Mouse (Mus musculus): ENCODE measurements around the gene Hnrnpa1.
"Not testable (repeated sequence)": the region's sequence is repeated elsewhere in the genome, so short reads cannot be mapped to it uniquely, and the experiment has no call there.

Hnrnpa1 gene

DNA sequence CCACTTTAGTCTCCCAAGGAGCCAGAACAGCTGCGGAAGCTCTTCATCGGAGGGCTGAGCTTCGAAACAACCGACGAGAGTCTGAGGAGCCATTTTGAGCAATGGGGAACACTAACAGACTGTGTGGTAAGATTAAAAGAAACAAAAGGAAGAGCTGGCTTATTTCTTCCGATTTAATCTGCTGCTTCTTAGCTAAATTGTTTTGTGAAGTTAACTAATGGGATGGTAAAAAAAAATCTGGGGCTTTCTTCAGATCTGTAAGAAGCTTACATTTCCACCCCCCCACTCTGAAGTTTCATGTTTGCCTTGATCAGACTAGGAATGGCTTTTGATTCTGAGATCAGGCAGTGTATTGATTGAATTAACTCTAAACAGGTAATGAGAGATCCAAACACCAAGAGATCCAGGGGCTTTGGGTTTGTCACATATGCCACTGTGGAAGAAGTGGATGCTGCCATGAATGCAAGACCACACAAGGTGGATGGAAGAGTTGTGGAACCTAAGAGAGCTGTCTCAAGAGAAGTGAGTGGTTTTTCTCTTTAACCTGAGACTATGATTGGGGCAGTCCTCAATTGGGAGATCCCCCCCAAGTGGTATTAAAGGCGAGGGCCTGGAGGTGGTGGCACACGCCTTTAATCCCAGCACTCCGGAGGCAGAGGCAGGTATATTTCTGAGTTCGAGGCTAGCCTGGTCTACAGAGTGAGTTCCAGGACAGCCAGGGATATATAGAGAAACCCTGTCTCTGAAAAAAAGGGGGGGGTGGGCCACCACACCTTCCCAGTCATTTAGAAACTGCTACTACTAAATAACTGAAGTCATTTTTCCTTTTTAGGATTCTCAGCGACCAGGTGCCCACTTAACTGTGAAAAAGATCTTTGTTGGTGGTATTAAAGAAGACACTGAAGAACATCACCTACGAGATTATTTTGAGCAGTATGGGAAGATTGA lies 1.1 kb downstream of the Hnrnpa1 start:
- DNase-seq: not testable (repeated sequence)

DNA sequence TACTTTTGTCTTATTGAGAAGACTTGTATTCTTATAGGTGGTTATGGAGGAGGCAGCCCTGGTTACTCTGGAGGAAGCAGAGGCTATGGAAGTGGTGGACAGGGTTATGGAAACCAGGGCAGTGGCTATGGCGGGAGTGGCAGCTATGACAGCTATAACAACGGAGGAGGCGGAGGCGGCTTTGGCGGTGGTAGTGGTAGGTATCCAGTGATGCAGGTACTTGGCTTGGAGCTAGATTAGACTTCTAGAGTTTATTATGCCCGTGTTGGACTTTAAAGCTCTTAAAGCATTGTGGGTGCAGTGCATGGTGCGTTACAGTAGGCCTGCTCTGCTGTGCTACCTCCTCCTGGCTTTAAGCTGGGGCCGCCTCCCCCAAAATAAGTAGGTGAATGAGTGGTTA lies 2.7 kb downstream of the Hnrnpa1 start:
- DNase-seq: no peak

GRCm38 (mm10) chr15:103245616-103246015 lies 5.4 kb downstream of the Hnrnpa1 start:
- DNase-seq: no peak

- DNase-seq: no peak
Observed at GRCm38 (mm10) chr15:103247078-103247781, 7.0 kb downstream of the Hnrnpa1 start.

DNA sequence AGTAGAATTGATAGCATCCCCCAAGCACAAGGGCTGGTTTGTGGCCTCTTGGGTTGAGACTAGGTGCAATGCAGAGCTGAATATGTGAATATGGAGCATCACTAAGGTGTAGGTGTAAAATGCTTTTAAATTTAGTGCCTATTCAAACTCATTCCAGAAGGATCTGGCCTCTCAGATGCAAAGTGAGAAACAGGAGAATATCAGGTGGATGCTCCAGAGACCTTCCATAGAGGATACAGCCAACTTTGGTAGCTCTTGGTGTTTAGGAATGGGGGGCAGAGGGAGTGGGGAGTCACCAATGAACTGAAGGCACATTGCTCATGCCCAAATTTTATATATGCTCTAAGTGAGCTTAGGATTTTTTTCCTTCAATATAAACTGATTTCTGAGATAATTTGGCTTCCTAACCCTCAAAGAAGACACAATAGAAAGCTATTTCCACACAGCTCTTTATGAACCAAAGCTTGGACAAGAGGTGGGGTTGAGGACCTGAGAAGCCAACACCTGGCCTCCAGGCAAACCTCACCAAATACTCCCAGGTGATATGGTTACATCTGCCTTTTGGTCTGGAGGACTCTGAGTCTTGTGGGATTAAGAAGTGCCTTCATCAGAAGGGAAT lies 7.7 kb downstream of the Hnrnpa1 start:
- no peak for DNase-seq

DNA sequence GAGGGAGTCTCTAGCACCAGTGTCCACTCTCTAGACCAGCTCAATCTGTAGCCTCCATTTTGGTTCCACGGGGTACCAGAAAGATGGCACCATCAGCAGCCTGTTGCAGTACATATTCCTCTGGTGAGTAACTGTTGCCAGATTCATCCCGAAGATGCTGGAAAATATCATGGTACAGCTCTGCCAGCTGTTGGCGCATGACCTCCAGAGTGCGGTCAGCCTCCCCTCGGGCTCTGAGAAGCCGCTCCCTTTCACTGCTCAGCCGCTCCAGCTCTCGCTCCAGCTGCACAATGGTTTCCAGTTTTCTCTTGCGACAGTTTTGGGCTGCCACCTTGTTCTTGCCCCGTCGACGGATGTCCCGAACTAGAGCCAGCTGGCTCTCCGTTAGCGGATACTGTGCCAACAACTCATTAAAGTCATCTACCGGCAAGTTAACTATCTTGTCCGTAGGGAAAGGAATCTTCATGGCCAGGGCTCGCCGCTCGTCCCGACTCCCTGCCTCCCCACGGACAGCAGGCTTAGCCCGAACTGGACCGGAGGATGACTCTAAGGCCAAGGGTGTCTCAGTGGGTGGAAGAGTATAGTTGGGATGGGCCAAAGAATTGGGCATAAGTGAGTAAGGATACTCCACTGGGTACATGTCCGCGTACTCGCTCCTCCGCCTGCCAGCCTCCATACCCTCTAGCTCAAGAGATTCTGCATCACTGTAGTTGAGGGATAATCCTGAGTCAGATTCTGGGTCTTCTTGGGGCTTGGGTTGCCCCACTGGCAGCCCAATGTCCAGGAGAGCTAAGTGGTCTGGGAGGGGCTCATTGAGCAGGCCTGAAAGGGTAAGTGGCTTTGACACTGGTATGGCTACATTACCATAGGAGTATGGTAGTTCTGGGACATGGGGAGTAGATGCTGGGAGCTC lies 8.4 kb downstream of the Hnrnpa1 start:
- no peak for DNase-seq

GRCm38 (mm10) chr15:103249511-103249910 lies 9.3 kb downstream of the Hnrnpa1 start:
- DNase-seq: not testable (repeated sequence)

- peak; percentile 82 for DNase-seq
Observed at GRCm38 (mm10) chr15:103250195-103250740, 10.0 kb downstream of the Hnrnpa1 start.

- DNase-seq: no peak
Observed at GRCm38 (mm10) chr15:103251595-103251994, 11.4 kb downstream of the Hnrnpa1 start.

GRCm38 (mm10) chr15:103252660-103253059 lies 12.4 kb downstream of the Hnrnpa1 start:
- no peak for DNase-seq

GRCm38 (mm10) chr15:103253352-103253751 lies 13.1 kb downstream of the Hnrnpa1 start:
- DNase-seq: no peak

GRCm38 (mm10) chr15:103255169-103255568 lies 14.9 kb downstream of the Hnrnpa1 start:
- DNase-seq: peak; percentile 43 to 56

DNA sequence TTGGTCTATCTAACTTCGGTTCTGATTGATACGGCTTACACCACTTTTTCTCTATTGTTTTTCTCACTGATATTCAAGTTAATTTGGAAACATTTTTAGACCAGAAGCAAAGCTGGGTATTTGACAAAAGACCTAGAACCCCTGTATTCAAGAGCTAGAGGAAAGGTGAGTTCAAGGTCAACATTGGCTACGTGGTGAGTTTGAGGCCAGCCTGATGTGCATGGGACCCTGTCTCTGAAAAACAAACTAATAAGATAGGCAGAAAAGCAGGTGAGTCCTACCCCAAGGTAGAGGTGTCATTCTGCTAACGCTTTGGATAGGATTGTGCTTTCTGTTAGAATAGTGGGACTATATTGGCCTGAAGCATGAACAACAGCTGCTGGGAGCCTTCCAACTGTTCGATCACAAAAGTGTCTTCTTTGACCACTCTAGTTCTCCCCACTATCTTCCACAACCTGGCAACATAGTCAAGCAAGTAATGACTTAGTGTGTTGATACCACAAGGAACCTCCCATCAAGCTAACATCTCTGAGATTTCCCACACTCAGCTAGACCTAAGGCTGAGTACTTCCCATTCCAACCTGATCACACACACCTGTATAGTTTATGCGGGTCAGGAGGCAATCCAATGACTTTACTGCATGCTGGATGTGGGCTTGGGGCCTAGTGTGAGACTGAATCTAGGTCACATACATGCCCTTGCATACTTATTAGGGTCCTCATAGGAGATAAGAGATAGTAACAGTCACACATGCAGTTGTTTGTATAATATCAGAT lies 16.2 kb downstream of the Hnrnpa1 start:
- DNase-seq: no peak

DNA sequence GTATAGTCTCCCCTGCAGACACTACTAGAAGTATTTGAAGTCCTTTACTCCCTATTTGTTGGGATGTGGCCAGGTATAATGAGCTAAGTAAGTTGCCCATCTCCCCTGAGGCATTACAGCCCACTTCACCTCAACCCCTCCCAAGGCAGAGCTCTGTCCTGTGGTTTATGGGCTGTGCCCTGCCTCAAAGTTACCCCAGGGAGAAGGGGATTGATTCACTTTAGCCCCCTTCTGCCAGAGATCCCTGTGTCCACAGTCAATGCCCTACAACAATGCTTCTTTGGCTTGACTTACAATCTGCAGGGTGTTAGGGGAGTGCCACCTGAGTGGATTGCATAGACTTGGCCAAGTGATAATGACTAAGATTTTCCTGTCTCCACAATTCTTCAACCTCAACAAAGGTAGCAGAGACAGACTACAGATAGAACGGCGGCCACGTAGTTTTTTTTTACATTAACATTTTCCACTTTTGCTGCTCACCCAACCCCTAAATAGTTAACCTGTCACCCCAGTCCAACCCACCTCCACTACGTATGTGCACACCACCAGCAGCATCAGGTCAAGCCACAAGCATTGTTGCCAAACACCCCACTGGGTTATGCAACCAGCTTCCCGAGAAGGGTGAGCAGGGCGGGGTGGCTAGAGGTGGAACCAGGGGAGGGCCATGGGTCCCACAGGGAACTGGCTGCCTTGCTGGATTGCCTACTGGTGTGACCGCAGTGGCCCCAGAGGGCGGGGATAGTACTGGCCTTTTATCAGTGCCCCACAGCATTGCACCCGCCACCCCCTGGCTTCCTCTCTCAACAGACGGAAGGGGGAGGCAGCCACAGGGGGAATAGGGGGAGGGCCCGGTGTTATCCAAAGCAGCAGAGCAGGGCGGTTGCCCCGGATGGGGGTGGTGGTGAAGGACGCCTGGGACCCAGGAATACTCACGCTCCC lies 17.8 kb downstream of the Hnrnpa1 start, which contains the start of gene Nfe2:
Gene Nfe2, minus strand, starts transcription at position 614 of the 939 bp plus-strand sequence.
- DNase-seq: peak; percentile 49 to 61

DNA sequence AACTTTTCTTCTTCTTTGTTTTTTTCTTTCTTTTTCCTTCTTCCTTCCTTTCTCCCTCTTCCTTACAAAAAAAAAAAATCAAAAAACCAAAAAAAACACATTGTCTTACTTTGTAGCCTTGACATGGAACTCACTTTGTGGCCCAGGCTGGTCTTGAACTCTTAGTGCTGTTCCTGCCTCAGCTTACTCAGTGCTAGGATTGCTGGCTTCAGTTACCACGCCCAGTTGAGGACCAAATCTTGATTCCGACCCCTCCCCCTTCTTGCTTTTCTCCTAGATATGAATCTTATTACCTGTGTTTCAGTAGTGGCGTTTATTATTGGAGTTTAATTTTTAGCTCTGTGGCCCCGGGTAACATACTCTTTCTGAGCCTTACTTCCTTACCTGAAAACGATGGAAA lies 18.9 kb downstream of the Hnrnpa1 start:
- no peak for DNase-seq

- DNase-seq: no peak
Observed at GRCm38 (mm10) chr15:103259989-103260388, 19.8 kb downstream of the Hnrnpa1 start.

DNA sequence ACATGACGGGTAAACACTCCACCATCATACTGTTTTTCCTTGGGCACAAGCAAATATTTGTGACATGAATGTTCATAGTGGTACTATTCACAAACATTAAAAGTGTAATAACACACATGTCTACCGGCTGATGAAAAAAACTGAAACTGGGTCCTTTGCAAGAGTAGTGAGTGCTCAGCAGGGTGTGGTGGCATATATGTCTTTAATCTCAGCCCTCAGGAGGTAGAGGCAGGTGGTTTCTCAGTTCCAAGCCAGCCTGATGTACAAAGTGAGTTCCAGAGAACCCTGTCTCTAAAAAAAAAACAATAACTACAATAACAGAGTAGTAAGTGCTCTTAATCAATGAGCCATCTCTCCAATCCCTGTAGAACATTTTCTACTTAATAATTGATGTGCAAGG lies 24.6 kb downstream of the Hnrnpa1 start:
- DNase-seq: no peak

- DNase-seq: no peak
Observed at GRCm38 (mm10) chr15:103268903-103269302, 28.7 kb downstream of the Hnrnpa1 start.

DNA sequence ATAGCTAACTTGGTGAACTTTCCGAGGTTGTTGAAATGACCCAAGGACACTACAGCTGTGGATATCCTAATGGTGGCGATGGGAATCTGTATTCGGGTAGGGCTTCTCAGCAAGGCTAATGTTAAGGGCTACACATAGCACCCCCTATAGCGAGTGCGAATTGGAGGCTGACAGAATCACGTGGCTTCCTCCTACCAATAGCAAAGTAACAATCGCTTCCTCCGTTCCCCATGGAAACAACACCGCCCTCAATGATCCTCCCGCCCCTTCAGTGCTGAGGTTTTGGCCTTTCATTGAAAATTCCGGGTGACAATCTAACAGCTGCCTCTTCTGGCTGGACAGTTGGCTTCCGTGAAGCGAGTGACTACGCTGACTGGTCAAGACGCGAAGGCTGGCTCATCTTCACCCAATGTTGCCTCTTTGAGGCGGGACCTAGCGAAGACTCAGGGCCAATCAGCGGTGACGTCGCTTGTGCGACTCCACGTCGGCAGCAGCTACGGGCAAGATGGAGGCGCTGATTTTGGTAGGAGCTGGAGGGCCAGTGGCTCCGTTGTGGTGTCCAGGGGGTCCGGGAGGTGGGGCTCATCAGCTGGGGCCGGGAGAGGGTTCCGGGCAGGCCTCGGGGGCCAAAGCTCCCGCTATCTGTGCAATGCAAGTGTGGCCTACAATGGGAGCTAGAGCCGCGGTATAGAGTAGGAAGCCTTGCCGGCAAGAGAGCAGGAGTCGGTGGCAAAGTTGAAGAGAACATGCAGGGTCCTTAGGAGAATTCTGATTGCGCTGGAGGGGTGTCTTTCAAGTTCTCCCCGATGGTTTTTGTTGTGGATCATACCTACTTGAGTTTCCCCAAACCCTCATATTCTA lies 32.4 kb downstream of the Hnrnpa1 start, which contains the start of gene Copz1:
Gene Copz1, plus strand, starts transcription at position 296 of the 861 bp plus-strand sequence.
- DNase-seq: peak; percentile 89 to 94
